Mouse (Mus musculus) erythroblast, embryonic 14.5 days (primary cell): Measurements from ENCODE around the gene Odf3b.

ENCODE experiments used
- GATA1 ChIP-seq: IDR thresholded peaks from 2 replicates; pipeline ENCODE4 v1.6.1; 2012; ENCODE audit warnings: low read length, inconsistent platforms, mixed read lengths
- TAL1 ChIP-seq: IDR thresholded peaks from 3 replicates; pipeline ENCODE4 v1.6.1; 2012; ENCODE audit warnings: low read length, inconsistent platforms, mixed read lengths

GRCm38 (mm10) chr15:89390081-89390480 lies 11.0 kb upstream of the Odf3b start:
- no peak for TF ChIP-seq GATA1
- no peak for TF ChIP-seq TAL1
